Mouse (Mus musculus) right cerebral cortex, postnatal 36 days (tissue): ENCODE measurements around the gene Zfp871.
"Not testable (repeated sequence)": the region's sequence is repeated elsewhere in the genome, so short reads cannot be mapped to it uniquely, and the experiment has no call there.

ENCODE experiments used
- DNase-seq, 2 experiments: peaks; one replicate each; pipeline ENCODE4 v3.0.0; 2022; ENCODE audit warnings: low spot score in 2 of 2, mixed read lengths in 1 of 2

The Zfp871 gene

GRCm38 (mm10) chr17:32738406-32738805, 49.7 kb downstream of the Zfp871 start:
- DNase-seq = no peak

GRCm38 (mm10) chr17:32729029-32729428, 59.1 kb downstream of the Zfp871 start:
- DNase-seq = no peak

- not testable (repeated sequence) for DNase-seq
Observed at GRCm38 (mm10) chr17:32726360-32726759, 61.7 kb downstream of the Zfp871 start.

- DNase-seq = no peak
Observed at GRCm38 (mm10) chr17:32722771-32723170, 65.3 kb downstream of the Zfp871 start.

DNA sequence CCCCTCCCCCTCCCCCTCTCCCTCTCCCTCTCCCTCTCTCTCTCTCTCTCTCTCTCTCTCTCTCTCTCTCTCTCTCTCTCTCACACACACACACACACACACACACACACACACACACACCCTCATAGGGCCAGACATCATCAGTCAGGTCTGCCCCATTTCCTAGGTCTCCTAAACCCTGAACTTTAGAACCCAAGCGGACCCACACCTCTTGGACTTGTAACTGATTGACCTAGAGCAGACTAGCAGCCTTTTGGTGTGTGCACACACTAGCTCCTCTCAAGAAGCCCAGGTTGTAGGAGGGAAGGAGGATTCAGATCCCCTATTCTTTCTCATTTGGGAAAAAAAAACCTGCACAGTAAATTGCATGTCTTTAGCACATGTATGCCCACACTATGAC, 65.9 kb downstream of the Zfp871 start:
- DNase-seq = not testable (repeated sequence)
